Mouse (Mus musculus) left cerebral cortex, postnatal 25 days (tissue): ENCODE measurements at regions not wholly inside any gene's neighbourhood (a gene's known extent, or its start where the extent isn't known, plus 50 kb on each side); places are given as distances from the start of the nearest gene placed in this dataset.
"Not testable (repeated sequence)": the region's sequence is repeated elsewhere in the genome, so short reads cannot be mapped to it uniquely, and the experiment has no call there.

Experiments used
- DNase-seq, 2 experiments: peaks; one replicate each; pipeline ENCODE4 v3.0.0; 2022; ENCODE audit warnings: low spot score in 2 of 2, mixed read lengths in 1 of 2
- intact Hi-C: fragments of 180-260 bp; cut with DNase I; formaldehyde crosslinking; loops from one replicate; pipeline ENCODE4 v1.15.1; 2025

GRCm38 (mm10) chr17:4889577-4889976, 104.6 kb upstream of the Arid1b start:
- no peak for DNase-seq
- intact Hi-C loops: no loop called here

- intact Hi-C loops: no loop called here
- no peak for DNase-seq
Measured at GRCm38 (mm10) chr17:4890131-4890530, 104.0 kb upstream of the Arid1b start.

- no peak for DNase-seq
- intact Hi-C loops: no loop called here
Measured at GRCm38 (mm10) chr17:4891576-4891975, 102.6 kb upstream of the Arid1b start.

GRCm38 (mm10) chr17:4894756-4895330, 99.3 kb upstream of the Arid1b start:
- DNase-seq, intact Hi-C loops: not testable (repeated sequence)

GRCm38 (mm10) chr17:4903129-4903528, 91.0 kb upstream of the Arid1b start:
- DNase-seq: no peak

GRCm38 (mm10) chr17:4906504-4906903, 87.6 kb upstream of the Arid1b start:
- intact Hi-C loops: loop anchor here (1.0 to 5.0 kb wide), 4 partner anchors 35 to 389 kb away; no protein-coding TSS in a partner anchor
- peak; percentile 22 to 79 for DNase-seq

More at GRCm38 (mm10) chr17:4903129-4903528, 91.0 kb upstream of the Arid1b start:
- intact Hi-C loops: no loop called here

- intact Hi-C loops: loop anchor here (5.0 kb wide), 3 partner anchors 180 to 390 kb away; no protein-coding TSS in a partner anchor
- peak; percentile 37 to 49 for DNase-seq
Measured at GRCm38 (mm10) chr17:4907181-4907752, 86.9 kb upstream of the Arid1b start.

- DNase-seq: peak; percentile 91 to 92
- intact Hi-C loops: loop anchor here (1.0 to 5.0 kb wide), 6 partner anchors 87 to 391 kb away; no protein-coding TSS in a partner anchor
Measured at GRCm38 (mm10) chr17:4907841-4908571, 86.1 kb upstream of the Arid1b start.

- intact Hi-C loops: loop anchor here (1.0 to 5.0 kb wide), 6 partner anchors 87 to 391 kb away; no protein-coding TSS in a partner anchor
- DNase-seq: no peak
Measured at GRCm38 (mm10) chr17:4908572-4908965, 85.6 kb upstream of the Arid1b start.

GRCm38 (mm10) chr17:4910182-4910581, 84.0 kb upstream of the Arid1b start:
- DNase-seq: no peak
- intact Hi-C loops: no loop called here

GRCm38 (mm10) chr17:4913001-4913400, 81.1 kb upstream of the Arid1b start:
- intact Hi-C loops: no loop called here
- DNase-seq: no peak

GRCm38 (mm10) chr17:4919866-4920495, 74.2 kb upstream of the Arid1b start:
- intact Hi-C loops: no loop called here
- DNase-seq: no peak

- intact Hi-C loops: no loop called here
- DNase-seq: no peak
Measured at GRCm38 (mm10) chr17:4921121-4921520, 73.0 kb upstream of the Arid1b start.

- intact Hi-C loops: no loop called here
- DNase-seq: no peak
Measured at GRCm38 (mm10) chr17:4928631-4929030, 65.5 kb upstream of the Arid1b start.

GRCm38 (mm10) chr17:4935268-4935667, 58.9 kb upstream of the Arid1b start:
- intact Hi-C loops: no loop called here
- DNase-seq: no peak

GRCm38 (mm10) chr17:4940589-4940988, 53.5 kb upstream of the Arid1b start:
- DNase-seq: no peak
- intact Hi-C loops: no loop called here

GRCm38 (mm10) chr17:4941286-4941800, 52.8 kb upstream of the Arid1b start:
- no peak for DNase-seq
- intact Hi-C loops: no loop called here

GRCm38 (mm10) chr17:4942868-4943267, 51.3 kb upstream of the Arid1b start:
- intact Hi-C loops: no loop called here
- DNase-seq: no peak
